Mouse (Mus musculus): ENCODE measurements around the gene Hoxd11. TPM values are rescaled to one million over a fixed set of nuclear protein-coding genes. Genes with fewer than 3 reads are reported as not detected.

Gene Hoxd11
- polyA plus RNA-seq, 1 experiment from 2014 or later: not detected

GRCm38 (mm10) chr2:74686988-74687697 lies 7.8 kb downstream of the Hoxd11 start:
- Histone ChIP-seq H3K27ac (no peak overlapping the region), H3K4me1 (peaks cover 13% of the 10 kb centered on the region), H3K9ac (no peak overlapping the region), H3K9me3 (no peaks in the 10 kb centered on the region), H3K36me3 (no peaks in the 10 kb centered on the region), H3K27me3 (peaks cover 97% of the 10 kb centered on the region), H3K4me2 (no peak overlapping the region), H3K4me3 (no peak overlapping the region)
- ATAC-seq (ENCODE audit: borderline replicate concordance, extremely low read depth, low FRiP score, low TSS enrichment): no peak
- 1% methylated on average over 27 of the region's 27 CpGs for WGBS

DNA sequence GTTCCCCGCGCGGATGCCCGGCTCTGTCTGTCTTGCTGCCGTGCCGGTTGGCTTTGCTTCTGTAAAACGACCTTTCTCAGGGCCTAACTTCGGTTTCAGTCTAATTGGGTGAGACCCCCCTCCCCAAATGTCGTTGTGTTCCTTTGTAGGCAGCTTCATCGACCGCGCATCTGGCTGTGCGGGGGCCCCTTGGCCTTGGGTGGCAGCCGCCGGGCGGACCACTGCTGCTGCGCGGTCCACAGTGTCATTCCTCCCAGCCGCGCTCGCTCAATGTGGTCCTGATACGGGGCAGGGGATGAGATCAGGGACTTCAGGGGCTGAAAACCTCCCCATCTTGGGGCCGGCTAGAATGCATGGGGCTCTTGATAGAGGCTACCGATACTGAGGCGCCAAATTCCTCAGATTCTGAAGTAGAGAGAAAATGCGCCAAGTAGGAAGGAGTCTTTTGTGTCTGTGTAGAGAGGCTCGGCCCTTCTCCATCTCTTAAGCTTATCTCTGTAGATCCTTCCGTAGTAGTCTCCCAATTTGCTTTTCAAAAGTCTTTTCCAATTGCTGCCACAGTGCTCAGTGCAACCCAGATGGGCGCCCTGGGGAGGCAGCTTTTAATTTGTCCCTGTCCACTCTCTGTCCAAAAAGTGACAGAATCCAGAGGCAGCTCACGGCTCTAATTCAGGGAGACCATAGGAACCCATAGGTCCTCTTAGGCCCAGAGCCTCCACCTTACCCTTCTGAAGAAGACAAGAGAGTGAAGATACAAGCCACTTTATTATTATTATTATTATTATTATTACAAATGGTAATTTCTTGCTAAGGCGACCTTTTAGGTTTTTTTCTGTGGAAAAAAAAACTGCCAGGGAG lies 8.6 kb downstream of the Hoxd11 start:
- ATAC-seq (ENCODE audit: borderline replicate concordance, extremely low read depth, low FRiP score, low TSS enrichment): no peak
- Histone ChIP-seq H3K27ac (no peak overlapping the region), H3K4me2 (no peak overlapping the region), H3K9me3 (no peaks in the 10 kb centered on the region), H3K36me3 (no peaks in the 10 kb centered on the region), H3K9ac (no peak overlapping the region), H3K4me3 (no peak overlapping the region), H3K27me3 (peaks cover 97% of the 10 kb centered on the region), H3K4me1 (peaks cover 5% of the 10 kb centered on the region)
- 3% methylated on average over 31 of the region's 31 CpGs for whole genome bisulfite sequencing

GRCm38 (mm10) chr2:74688795-74689573 lies 9.6 kb downstream of the Hoxd11 start:
- H3K27me3 ChIP-seq: peaks cover 97% of the 10 kb centered on the region
- no peak overlapping the region for H3K4me3 ChIP-seq
- ATAC-seq (ENCODE audit: borderline replicate concordance, extremely low read depth, low FRiP score, low TSS enrichment): no peak
- 4% methylated on average over 12 of the region's 12 CpGs for WGBS
- H3K36me3 ChIP-seq: no peaks in the 10 kb centered on the region
- H3K9ac ChIP-seq: no peak overlapping the region
- H3K9me3 ChIP-seq: no peaks in the 10 kb centered on the region
- H3K4me1 ChIP-seq: peaks cover 3% of the 10 kb centered on the region; the same call in 1 of the 2 replicates
- H3K27ac ChIP-seq: no peak overlapping the region
- no peak overlapping the region for H3K4me2 ChIP-seq

DNA sequence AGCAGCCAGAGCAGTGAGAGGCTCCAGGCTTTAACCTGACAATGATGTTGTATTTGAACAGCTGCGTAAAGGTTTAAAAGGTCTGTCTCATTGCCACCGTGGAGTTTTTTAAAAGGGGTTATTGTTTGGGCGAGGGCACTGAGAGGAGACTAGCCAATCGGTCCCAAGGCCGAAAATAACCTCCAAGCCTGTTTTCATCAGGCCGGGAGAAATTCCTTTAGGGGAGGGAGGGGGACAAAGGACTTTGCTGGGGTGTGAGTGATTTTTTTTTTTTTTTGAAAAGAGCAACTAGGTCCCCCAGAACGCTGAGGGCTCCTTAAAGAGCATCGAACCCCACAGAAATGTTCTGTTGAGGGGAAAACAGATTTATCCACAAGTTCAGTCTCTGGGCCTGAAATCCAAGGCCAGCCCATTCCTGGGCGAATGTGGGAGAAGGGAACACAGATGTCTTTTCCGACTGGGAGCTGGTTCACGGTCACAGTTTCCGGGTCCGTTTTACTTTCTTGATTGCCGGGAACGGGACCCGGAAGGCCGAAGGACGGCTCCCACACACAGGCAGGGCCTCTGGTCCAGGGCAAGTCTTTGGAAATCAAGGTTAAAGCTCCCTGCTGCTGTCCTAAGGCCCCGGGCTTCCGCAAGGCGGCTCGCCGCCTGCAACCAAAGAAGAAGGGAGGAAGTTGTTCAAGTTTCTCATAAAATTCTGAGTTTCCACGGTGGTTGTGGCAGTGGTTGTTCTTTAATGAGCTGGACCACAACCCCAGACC lies 10.4 kb downstream of the Hoxd11 start:
- Histone ChIP-seq H3K9ac (no peak overlapping the region), H3K4me1 (peaks cover 3% of the 10 kb centered on the region; the same call in 1 of the 2 replicates), H3K9me3 (no peaks in the 10 kb centered on the region), H3K27me3 (peaks cover 97% of the 10 kb centered on the region), H3K4me3 (no peak overlapping the region), H3K27ac (no peak overlapping the region), H3K36me3 (no peaks in the 10 kb centered on the region), H3K4me2 (no peak overlapping the region)
- no peak for ATAC-seq (ENCODE audit: borderline replicate concordance, extremely low read depth, low FRiP score, low TSS enrichment)
- WGBS: 1% methylated on average over 24 of the region's 24 CpGs

- Histone ChIP-seq H3K4me3 (no peak overlapping the region), H3K9me3 (no peaks in the 10 kb centered on the region), H3K4me2 (no peak overlapping the region), H3K9ac (no peak overlapping the region), H3K27ac (no peak overlapping the region), H3K36me3 (no peaks in the 10 kb centered on the region), H3K4me1 (peaks cover 3% of the 10 kb centered on the region; the same call in 1 of the 2 replicates), H3K27me3 (peaks cover 97% of the 10 kb centered on the region)
- ATAC-seq (ENCODE audit: borderline replicate concordance, extremely low read depth, low FRiP score, low TSS enrichment): no peak
- 8% methylated on average over 8 of the region's 8 CpGs for WGBS
These were observed 11.0 kb downstream of the Hoxd11 start for GRCm38 (mm10) chr2:74690338-74690716.

DNA sequence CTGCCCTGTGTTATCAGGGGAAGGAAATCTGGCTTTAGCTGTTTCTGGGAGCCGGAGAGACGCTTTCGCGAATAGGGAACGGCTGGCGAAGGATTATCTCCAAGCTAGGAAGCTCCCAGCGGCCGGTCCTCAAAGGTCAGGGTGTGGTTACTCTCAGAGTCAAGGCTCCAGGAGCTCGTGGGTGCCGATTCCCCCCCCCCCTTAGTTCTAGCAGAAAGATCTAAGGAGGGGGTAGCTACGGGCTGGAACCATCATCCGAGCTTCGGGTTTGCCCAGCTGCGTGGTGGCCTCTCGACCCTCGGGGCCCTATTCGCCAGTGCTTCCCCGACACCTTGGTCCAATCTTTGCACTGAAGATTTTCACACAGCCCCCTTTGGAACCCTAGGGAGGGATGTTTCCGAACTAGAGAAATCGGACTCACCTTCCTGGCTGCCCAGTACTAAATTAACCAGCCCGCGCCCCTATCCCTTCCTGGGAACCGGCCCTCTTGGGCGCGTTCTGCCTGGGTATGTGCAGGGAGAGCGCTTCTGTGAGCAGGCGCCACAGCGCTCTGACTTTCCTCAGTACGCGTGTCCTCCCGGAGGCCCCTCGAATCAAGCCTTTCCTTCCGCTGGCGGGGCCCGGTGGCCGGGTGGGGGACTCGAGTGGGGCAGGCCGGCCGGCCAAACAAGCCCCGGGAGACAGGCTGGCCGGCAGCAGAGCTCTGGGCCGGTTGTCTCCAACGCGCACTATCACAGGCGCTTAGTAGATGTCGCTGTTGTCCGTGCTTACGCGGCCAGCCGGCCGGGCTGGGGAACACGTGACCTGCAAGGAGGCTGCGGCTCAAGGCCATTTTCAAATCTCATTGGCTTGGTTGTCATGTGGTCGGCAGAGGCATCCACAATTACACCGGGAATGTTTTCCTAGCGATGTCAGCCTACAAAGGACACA lies 11.9 kb downstream of the Hoxd11 start, which contains the start of gene Hoxd10:
Hoxd10 (plus strand) TSS at position 903 of the 930 bp plus-strand sequence.
- H3K9ac ChIP-seq: no peak within 1 kb of the TSS
- under 1% methylated on average over 56 of the region's 56 CpGs for WGBS
- H3K27me3 ChIP-seq: peaks cover 98% of the 10 kb centered on the region
- H3K4me1 ChIP-seq: peaks cover 3% of the 10 kb centered on the region; the same call in 1 of the 2 replicates
- no peak within 1 kb of the TSS for H3K4me2 ChIP-seq
- no peak within 1 kb of the TSS for H3K27ac ChIP-seq
- ATAC-seq (ENCODE audit: borderline replicate concordance, extremely low read depth, low FRiP score, low TSS enrichment): peak; percentile 73; the same call in 1 of the 2 replicates
- H3K36me3 ChIP-seq: no peaks in the 10 kb centered on the region
- H3K9me3 ChIP-seq: no peaks in the 10 kb centered on the region
- no peak within 1 kb of the TSS for H3K4me3 ChIP-seq

DNA sequence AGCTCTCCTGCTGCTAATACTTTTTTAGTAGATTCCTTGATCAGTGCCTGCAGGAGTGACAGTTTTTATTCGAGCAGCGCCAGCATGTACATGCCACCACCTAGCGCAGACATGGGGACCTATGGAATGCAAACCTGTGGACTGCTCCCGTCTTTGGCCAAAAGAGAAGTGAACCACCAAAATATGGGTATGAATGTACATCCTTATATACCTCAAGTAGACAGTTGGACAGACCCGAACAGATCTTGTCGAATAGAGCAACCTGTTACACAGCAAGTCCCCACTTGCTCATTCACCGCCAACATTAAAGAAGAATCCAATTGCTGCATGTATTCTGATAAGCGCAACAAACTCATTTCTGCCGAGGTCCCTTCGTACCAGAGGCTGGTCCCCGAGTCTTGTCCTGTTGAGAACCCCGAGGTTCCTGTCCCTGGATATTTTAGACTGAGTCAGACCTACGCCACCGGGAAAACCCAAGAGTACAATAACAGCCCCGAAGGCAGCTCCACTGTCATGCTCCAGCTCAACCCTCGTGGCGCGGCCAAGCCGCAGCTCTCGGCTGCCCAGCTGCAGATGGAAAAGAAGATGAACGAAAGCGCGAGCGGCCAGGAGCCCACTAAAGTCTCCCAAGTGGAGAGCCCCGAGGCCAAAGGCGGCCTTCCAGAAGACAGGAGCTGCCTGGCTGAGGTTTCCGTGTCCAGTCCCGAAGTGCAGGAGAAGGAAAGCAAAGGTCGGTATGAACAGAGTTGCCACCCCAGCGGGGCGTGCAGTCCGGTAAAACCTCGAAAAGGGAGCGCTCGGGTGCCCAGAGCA lies 12.8 kb downstream of the Hoxd11 start:
- H3K9ac ChIP-seq: no peak overlapping the region
- H3K27me3 ChIP-seq: peaks cover 98% of the 10 kb centered on the region
- peaks cover 3% of the 10 kb centered on the region; the same call in 1 of the 2 replicates for H3K4me1 ChIP-seq
- H3K4me2 ChIP-seq: no peak overlapping the region
- no peaks in the 10 kb centered on the region for H3K9me3 ChIP-seq
- no peaks in the 10 kb centered on the region for H3K36me3 ChIP-seq
- H3K27ac ChIP-seq: no peak overlapping the region
- 5% methylated on average over 35 of the region's 35 CpGs for WGBS
- ATAC-seq (ENCODE audit: borderline replicate concordance, extremely low read depth, low FRiP score, low TSS enrichment): no peak
- no peak overlapping the region for H3K4me3 ChIP-seq

- Histone ChIP-seq H3K27ac (no peak overlapping the region), H3K4me1 (peaks cover 8% of the 10 kb centered on the region), H3K9me3 (no peaks in the 10 kb centered on the region), H3K4me2 (no peak overlapping the region), H3K27me3 (peaks cover 98% of the 10 kb centered on the region), H3K9ac (no peak overlapping the region), H3K4me3 (no peak overlapping the region), H3K36me3 (no peaks in the 10 kb centered on the region)
- 1% methylated on average over 20 of the region's 20 CpGs for WGBS
- no peak for ATAC-seq (ENCODE audit: borderline replicate concordance, extremely low read depth, low FRiP score, low TSS enrichment)
These were observed 13.6 kb downstream of the Hoxd11 start for GRCm38 (mm10) chr2:74692808-74693431.

GRCm38 (mm10) chr2:74693432-74693827 lies 14.1 kb downstream of the Hoxd11 start:
- peaks cover 13% of the 10 kb centered on the region for H3K4me1 ChIP-seq

More at GRCm38 (mm10) chr2:74693432-74693827, 14.1 kb downstream of the Hoxd11 start:
- Histone ChIP-seq H3K36me3 (no peaks in the 10 kb centered on the region), H3K27ac (no peak overlapping the region), H3K9me3 (no peaks in the 10 kb centered on the region), H3K9ac (no peak overlapping the region), H3K27me3 (peaks cover 98% of the 10 kb centered on the region), H3K4me2 (no peak overlapping the region), H3K4me3 (no peak overlapping the region)
- 14% methylated on average over 4 of the region's 4 CpGs for WGBS
- ATAC-seq (ENCODE audit: borderline replicate concordance, extremely low read depth, low FRiP score, low TSS enrichment): no peak
